Mouse (Mus musculus): ENCODE measurements around the gene Pcdh7. TPM values are rescaled to one million over a fixed set of nuclear protein-coding genes. Genes with fewer than 3 reads are reported as not detected.

Gene Pcdh7
- polyA plus RNA-seq, 1 experiment from 2014 or later = 6.3 TPM

DNA sequence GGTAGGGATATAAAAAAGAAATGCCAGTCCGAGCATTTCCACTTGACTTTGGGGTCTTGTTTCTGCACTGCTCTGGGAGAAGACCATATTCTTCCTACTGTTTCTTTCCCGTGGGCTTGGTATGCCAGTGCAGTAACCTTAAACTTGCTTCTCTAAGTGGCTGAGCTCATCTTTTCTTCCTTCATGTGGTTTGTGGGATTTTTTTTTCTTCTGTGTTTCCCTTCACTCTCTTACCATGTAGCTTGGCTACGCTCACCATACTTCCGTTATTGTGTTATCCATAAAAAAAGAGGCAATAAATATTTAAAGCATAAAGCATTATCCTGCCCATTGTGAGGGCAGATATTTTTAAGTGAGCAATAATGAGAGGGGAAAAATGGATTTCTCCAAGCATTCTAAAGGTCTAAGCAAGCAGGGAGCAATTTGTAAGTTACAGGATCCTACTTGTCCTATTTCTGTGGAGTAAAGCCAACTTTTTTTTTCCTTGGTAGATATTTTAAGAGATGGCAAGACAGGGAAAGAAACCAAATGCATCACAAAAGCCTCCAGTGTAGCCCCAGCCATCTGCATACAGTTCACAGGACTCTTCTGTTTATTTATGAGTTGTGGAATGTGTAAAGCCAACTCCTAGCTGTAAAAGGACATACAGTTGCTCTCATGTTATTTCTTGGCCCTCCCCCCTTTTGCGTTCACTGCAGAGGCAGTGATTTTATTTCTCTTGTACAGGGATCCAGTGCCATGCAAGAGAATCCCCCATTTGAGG is 123.8 kb downstream of the Pcdh7 start:
- H3K4me1 ChIP-seq (replicated peaks) = 0 out of 2 replicates have a peak, but pooled peaks cover 2% of the 10 kb centered on the region
- H3K27me3 ChIP-seq (ENCODE audit: insufficient read depth, poor library complexity, severe bottlenecking) = no peaks in the 10 kb centered on the region
- no peaks in the 10 kb centered on the region for H3K9me3 ChIP-seq
- no peak for DNase-seq (ENCODE audit: low spot score)
- WGBS = 85% methylated on average over 5 of the region's 5 CpGs
- H3K27ac ChIP-seq = no peak overlapping the region
- no peak overlapping the region for H3K4me3 ChIP-seq
- no peaks in the 10 kb centered on the region for H3K36me3 ChIP-seq

DNA sequence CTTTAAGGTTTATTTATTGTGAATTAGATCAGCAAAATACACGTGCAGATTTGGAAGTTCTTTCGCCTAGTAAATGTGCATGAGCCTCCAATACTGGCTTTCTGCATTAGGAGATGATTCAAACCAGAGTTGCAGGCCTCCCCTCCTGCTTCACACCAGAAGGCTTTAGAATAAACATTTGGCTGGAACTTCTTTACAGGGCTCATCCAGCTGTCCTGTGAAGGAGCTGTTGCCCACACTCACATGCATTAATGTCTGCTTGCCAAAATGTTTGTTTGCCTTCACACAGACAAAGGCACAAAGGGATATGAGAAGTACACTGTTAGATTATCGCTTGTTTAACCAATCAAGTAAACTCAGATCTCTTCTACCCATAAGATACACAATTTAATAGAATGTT is 129.7 kb downstream of the Pcdh7 start:
- no peak for DNase-seq (ENCODE audit: low spot score)

DNA sequence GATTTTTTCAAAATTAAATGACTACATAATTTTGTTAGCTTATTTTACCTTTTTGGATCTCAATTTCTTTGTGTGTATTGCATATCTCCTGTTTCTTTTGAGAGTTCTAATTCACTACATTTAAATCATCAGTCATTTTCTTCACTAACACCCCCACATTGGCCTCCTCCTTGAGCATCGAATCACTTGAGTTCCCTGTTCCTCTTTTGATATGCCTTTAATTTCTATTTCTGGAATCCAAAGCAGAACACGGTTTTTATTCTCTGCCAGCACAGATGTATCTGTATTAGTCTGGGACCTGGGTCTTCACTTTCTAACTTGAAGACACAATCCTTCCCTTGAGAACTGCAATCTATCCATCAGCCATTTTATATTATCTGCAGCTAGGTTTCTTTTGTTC is 132.3 kb downstream of the Pcdh7 start:
- WGBS = 86% methylated on average over 2 of the region's 2 CpGs
- H3K27me3 ChIP-seq (ENCODE audit: insufficient read depth, poor library complexity, severe bottlenecking) = no peaks in the 10 kb centered on the region
- H3K4me3 ChIP-seq = no peak overlapping the region
- H3K36me3 ChIP-seq = no peaks in the 10 kb centered on the region
- H3K9me3 ChIP-seq = no peaks in the 10 kb centered on the region
- no peak for DNase-seq (ENCODE audit: low spot score)
- no peak overlapping the region for H3K27ac ChIP-seq
- no peaks in the 10 kb centered on the region for H3K4me1 ChIP-seq (replicated peaks)

More for the DNA sequence above, 129.7 kb downstream of the Pcdh7 start:
- 78% methylated on average over 3 of the region's 3 CpGs for WGBS
- H3K4me3 ChIP-seq = no peak overlapping the region
- no peaks in the 10 kb centered on the region for H3K36me3 ChIP-seq
- 0 out of 2 replicates have a peak, but pooled peaks cover 2% of the 10 kb centered on the region for H3K4me1 ChIP-seq (replicated peaks)
- H3K27ac ChIP-seq = no peak overlapping the region
- no peaks in the 10 kb centered on the region for H3K9me3 ChIP-seq
- H3K27me3 ChIP-seq (ENCODE audit: insufficient read depth, poor library complexity, severe bottlenecking) = no peaks in the 10 kb centered on the region

DNA sequence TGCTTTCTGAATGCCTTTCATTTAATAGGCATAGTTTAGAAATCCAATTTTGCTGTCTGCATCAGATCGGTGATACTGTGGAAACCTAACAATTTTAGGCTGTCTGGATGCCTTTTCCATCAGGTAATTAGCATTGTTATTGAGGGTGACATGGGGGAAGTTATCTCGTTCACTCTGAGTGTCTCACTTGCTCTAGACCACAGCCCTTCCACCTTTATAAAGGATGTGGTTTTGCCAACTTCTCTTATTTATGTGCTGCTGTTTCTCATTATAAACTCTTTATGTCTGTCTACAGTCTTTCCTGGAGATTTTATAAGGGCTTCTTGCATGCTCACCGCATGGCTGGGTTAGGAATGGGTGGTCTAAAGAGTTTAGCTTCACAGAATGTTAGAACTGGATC is 139.5 kb downstream of the Pcdh7 start:
- WGBS = 79% methylated on average over 3 of the region's 3 CpGs
- no peaks in the 10 kb centered on the region for H3K4me1 ChIP-seq (replicated peaks)
- no peak for DNase-seq (ENCODE audit: low spot score)

DNA sequence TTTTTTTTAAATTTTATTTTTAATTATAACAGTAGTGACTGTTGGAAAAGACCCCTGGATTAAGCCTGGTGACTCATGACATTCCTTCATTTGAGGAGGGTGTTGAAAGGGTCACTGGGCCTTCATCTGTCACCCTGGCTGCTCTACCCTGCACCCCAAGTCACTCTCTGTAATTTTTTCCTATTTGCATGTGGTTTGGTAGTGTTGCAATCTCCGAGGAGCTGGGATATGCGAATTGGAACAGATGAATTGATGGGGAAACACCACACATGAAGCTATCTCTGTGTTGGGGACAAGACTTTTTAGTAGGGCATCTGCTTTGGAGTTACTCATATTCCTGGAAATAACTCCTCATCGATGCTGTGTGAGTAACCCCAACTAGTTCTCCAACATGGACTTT is 146.5 kb downstream of the Pcdh7 start:
- no peak for DNase-seq (ENCODE audit: low spot score)
- 91% methylated on average over 3 of the region's 3 CpGs for WGBS
- no peaks in the 10 kb centered on the region for H3K4me1 ChIP-seq (replicated peaks)
- no peaks in the 10 kb centered on the region for H3K36me3 ChIP-seq
- H3K27ac ChIP-seq = no peak overlapping the region
- no peaks in the 10 kb centered on the region for H3K9me3 ChIP-seq
- H3K4me3 ChIP-seq = no peak overlapping the region
- no peaks in the 10 kb centered on the region for H3K27me3 ChIP-seq (ENCODE audit: insufficient read depth, poor library complexity, severe bottlenecking)

More for the DNA sequence above, 139.5 kb downstream of the Pcdh7 start:
- H3K27me3 ChIP-seq (ENCODE audit: insufficient read depth, poor library complexity, severe bottlenecking) = no peaks in the 10 kb centered on the region
- H3K4me3 ChIP-seq = no peak overlapping the region
- H3K9me3 ChIP-seq = no peaks in the 10 kb centered on the region
- H3K36me3 ChIP-seq = no peaks in the 10 kb centered on the region
- H3K27ac ChIP-seq = no peak overlapping the region

DNA sequence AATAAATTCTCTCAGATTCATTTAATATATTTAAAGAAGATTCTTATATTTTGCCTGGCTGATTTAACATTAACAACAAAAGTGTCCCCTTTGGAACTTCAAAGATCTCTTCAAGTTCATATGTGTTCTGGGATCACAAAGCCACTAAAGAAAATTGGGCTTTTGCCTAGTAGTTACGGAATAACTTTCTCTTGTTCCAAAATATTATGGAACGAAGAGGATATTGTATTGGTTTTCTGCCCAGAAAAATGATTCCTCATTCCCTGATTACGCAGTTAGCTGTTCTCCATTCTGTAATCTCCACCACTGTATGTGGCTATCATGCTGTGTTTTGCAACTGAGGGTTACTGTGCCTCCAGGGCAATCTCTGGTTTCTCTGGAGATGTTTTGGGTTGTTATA is 147.5 kb downstream of the Pcdh7 start:
- WGBS = 93% methylated on average over 3 of the region's 3 CpGs
- H3K4me3 ChIP-seq = no peak overlapping the region
- H3K27ac ChIP-seq = no peak overlapping the region
- H3K9me3 ChIP-seq = no peaks in the 10 kb centered on the region
- H3K36me3 ChIP-seq = no peaks in the 10 kb centered on the region
- no peak for DNase-seq (ENCODE audit: low spot score)
- no peaks in the 10 kb centered on the region for H3K4me1 ChIP-seq (replicated peaks)
- H3K27me3 ChIP-seq (ENCODE audit: insufficient read depth, poor library complexity, severe bottlenecking) = no peaks in the 10 kb centered on the region

DNA sequence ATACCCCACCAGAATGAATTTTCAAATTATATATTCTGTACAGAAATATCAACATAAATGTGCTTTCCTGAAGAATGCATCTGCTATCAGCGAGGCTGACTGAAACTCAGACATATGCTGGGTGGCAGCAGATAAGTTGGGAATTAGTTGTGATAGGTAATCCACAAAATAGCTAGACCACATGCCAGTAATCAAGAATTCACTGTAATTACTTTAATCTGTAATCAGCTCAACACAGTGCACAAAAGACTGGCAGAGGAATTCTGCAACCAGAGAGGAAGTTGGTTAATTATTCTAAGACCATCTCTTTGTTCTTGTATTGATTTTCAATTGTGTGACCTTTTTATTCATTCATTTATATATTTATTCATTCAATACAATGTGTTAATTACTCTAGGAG is 148.3 kb downstream of the Pcdh7 start:
- Histone ChIP-seq H3K9me3 (no peaks in the 10 kb centered on the region), H3K4me1 (replicated peaks) (no peaks in the 10 kb centered on the region), H3K36me3 (no peaks in the 10 kb centered on the region), H3K27ac (no peak overlapping the region), H3K27me3 (ENCODE audit: insufficient read depth, poor library complexity, severe bottlenecking) (no peaks in the 10 kb centered on the region), H3K4me3 (no peak overlapping the region)
- WGBS = 88% methylated on average over 1 of the region's 1 CpGs
- no peak for DNase-seq (ENCODE audit: low spot score)

DNA sequence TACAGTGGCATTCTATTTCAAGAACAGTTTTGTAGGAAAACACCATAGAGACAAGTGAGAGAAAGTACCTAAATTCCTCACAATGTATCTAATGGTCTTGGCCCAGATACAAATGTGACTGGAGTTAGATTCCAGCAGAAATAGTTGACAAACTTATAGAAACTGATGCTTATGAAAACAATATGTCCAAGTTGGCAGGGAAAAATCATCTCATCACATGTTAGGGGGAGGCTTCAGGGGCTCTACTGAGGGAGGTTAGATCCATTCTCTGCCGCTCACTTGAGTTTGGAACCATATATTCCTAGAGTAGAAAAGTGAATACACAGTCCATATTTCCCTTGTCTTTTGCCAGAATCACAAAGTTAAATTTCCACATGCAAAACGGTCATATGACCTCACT is 150.1 kb downstream of the Pcdh7 start:
- Histone ChIP-seq H3K4me3 (no peak overlapping the region), H3K36me3 (no peaks in the 10 kb centered on the region), H3K9me3 (no peaks in the 10 kb centered on the region), H3K27me3 (ENCODE audit: insufficient read depth, poor library complexity, severe bottlenecking) (no peaks in the 10 kb centered on the region), H3K27ac (no peak overlapping the region), H3K4me1 (replicated peaks) (no peaks in the 10 kb centered on the region)
- DNase-seq (ENCODE audit: low spot score) = no peak
- whole genome bisulfite sequencing = 85% methylated on average over 2 of the region's 2 CpGs

DNA sequence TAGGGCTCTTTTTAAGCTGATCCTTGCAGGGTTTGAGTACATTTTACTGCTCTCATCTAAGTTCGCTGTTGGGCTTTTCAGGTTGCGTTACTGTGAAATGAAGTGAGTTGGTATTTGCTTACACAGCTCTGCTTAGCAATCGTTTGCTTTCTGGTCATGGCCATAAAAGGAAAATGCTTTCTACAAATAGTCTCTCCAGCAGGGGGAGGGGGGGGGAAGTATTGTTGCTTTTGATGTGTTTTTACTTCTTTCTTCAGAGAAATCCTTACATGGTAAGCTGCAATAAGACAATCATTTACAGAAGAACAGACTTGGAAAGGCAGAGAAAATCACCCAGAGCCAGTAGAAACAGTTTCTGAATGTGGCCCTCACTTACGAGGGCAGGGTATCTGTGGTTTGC is 150.9 kb downstream of the Pcdh7 start:
- Histone ChIP-seq H3K4me1 (replicated peaks) (no peaks in the 10 kb centered on the region), H3K36me3 (no peaks in the 10 kb centered on the region), H3K4me3 (no peak overlapping the region), H3K27ac (no peak overlapping the region), H3K9me3 (no peaks in the 10 kb centered on the region), H3K27me3 (ENCODE audit: insufficient read depth, poor library complexity, severe bottlenecking) (no peaks in the 10 kb centered on the region)
- 67% methylated on average over 4 of the region's 4 CpGs for WGBS
- no peak for DNase-seq (ENCODE audit: low spot score)

DNA sequence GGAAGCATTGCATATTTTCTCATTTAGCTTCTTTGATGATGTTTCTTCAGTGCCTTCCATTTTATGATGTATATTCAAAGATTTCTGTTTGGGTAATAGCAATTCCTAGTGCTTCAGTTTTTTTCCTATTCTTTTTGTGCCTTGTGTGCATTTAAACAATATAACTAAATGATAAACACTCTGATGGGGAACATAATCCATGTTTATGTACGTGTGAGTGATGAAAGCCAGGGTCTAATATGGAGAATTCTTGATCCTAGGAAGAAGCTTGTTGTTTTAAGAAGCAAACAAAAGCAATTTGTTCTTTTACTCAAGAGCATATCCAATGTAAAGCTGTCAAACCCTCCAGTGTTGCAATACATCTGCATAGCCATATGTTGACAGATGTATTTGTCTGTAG is 153.0 kb downstream of the Pcdh7 start:
- Histone ChIP-seq H3K27ac (no peak overlapping the region), H3K4me1 (replicated peaks) (no peaks in the 10 kb centered on the region), H3K36me3 (no peaks in the 10 kb centered on the region), H3K4me3 (no peak overlapping the region), H3K9me3 (no peaks in the 10 kb centered on the region), H3K27me3 (ENCODE audit: insufficient read depth, poor library complexity, severe bottlenecking) (no peaks in the 10 kb centered on the region)
- DNase-seq (ENCODE audit: low spot score) = no peak
- 73% methylated on average over 1 of the region's 1 CpGs for WGBS

DNA sequence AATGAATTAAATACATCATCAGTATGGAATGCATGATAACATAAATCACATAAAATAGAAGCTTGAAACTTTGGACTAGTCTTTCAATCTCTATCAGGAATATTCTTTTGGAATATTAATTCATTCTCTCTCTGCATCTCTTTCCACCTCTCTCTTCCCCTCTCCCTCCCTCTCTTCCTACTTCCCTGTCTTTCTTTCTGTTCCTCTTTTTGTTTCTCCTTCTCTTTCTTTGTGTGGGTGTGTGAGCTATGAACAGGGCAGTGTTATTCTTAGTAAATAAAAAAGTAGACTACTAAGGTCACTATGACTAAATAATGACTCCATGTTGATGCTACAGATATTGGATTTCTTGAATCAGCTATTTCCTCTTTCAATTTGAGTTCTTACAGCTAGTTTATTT is 167.2 kb downstream of the Pcdh7 start:
- H3K9me3 ChIP-seq = no peaks in the 10 kb centered on the region
- H3K36me3 ChIP-seq = no peaks in the 10 kb centered on the region
- DNase-seq (ENCODE audit: low spot score) = no peak
- H3K4me3 ChIP-seq = no peak overlapping the region
- no peak overlapping the region for H3K27ac ChIP-seq
- H3K4me1 ChIP-seq (replicated peaks) = no peaks in the 10 kb centered on the region
- no peaks in the 10 kb centered on the region for H3K27me3 ChIP-seq (ENCODE audit: insufficient read depth, poor library complexity, severe bottlenecking)

DNA sequence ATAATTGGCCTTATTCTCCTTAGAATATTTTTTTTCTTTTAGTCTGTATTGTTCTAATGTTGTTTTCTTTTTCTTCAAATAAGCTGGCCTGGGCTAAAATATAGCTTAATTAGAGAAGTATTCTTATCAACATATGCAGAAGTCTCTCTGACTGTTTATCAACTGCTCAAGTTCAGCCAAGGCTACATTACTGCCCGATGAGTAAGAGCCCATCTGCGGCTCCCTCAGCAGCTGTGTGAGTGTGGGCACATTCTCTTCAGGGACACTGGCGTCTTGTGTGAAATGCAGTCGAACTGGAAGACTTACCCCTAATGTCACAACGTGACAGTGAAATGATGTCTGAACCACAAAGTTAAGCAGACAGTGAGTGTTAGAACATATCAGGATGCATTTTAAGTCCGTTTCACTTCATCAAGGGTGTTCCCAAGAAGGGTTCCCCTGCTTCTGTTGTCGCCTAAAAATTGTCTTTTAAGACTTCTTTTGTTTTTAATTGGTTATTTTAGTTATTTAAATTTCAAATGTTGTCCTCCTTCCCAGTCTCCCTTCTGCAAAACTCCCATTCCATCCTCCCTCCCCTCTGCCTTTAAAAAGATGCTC is 181.3 kb downstream of the Pcdh7 start:
- no peaks in the 10 kb centered on the region for H3K9me3 ChIP-seq

DNA sequence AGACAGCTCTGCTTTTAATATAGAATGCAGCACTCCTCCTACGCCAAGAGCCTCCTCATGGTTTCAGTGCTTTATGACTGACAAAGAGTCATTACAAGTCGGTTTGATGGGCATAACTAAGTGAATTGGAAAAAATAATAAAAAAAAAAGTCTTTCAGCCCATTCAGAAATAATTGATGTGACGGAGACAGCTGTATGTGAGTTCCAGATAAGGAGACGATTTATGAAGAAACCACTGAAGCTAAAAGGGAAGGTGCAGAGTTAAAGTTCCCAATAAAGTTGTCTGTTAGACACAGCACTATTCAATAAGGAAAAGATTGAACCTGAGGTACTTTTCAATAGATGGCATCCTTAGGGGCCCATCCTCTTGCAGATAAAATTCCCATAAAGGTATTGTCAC is 189.5 kb downstream of the Pcdh7 start:
- 81% methylated on average over 4 of the region's 4 CpGs for WGBS

More for the DNA sequence above, 181.3 kb downstream of the Pcdh7 start:
- no peaks in the 10 kb centered on the region for H3K4me1 ChIP-seq (replicated peaks)
- no peak for DNase-seq (ENCODE audit: low spot score)
- no peaks in the 10 kb centered on the region for H3K36me3 ChIP-seq
- no peaks in the 10 kb centered on the region for H3K27me3 ChIP-seq (ENCODE audit: insufficient read depth, poor library complexity, severe bottlenecking)
- 82% methylated on average over 7 of the region's 7 CpGs for WGBS
- H3K4me3 ChIP-seq = no peak overlapping the region
- no peak overlapping the region for H3K27ac ChIP-seq

More for the DNA sequence above, 189.5 kb downstream of the Pcdh7 start:
- Histone ChIP-seq H3K4me1 (replicated peaks) (no peaks in the 10 kb centered on the region), H3K27ac (no peak overlapping the region), H3K9me3 (no peaks in the 10 kb centered on the region), H3K27me3 (ENCODE audit: insufficient read depth, poor library complexity, severe bottlenecking) (no peaks in the 10 kb centered on the region), H3K4me3 (no peak overlapping the region), H3K36me3 (no peaks in the 10 kb centered on the region)
- no peak for DNase-seq (ENCODE audit: low spot score)
